8 mouse cellular contexts compared by ENCODE assay signal in genomic region chr7:132808051-132808796, GRCm38 (mm10). TPM values are rescaled to one million over a fixed set of nuclear protein-coding genes. Genes with fewer than 3 reads are reported as not detected.
DNase-seq lines count a peak whose midpoint lies in the region; ATAC-seq and TF ChIP-seq lines count a peak whose summit lies in the region.

No protein-coding gene starts in this region.

- TF ChIP-seq CTCF in cortical plate, adult 2 months (IDR thresholded peaks at IDR 0.05; ENCODE audit: extremely low read depth, insufficient read depth, low read length) = no peak

- 57% methylated on average over 7 of the region's 7 CpGs for WGBS in liver, embryonic 11.5 days
- WGBS in heart, embryonic 16.5 days = 60% methylated on average over 7 of the region's 7 CpGs
- 67% methylated on average over 7 of the region's 7 CpGs for WGBS in liver, embryonic 15.5 days (ENCODE audit: insufficient replicate concordance)

- TF ChIP-seq POLR2A in cortical plate, adult 2 months (IDR thresholded peaks at IDR 0.05; ENCODE audit: extremely low read depth, insufficient read depth, low read length) = no peak

- no peaks in the 10 kb centered on the region for H3K9me3 ChIP-seq in liver, embryonic 11.5 days (ENCODE audit: control insufficient read depth, low read length)
- H3K9me3 ChIP-seq in heart, embryonic 16.5 days (replicated peaks; ENCODE audit: control insufficient read depth, low read length) = no peaks in the 10 kb centered on the region
- no peaks in the 10 kb centered on the region for H3K9me3 ChIP-seq in liver, embryonic 15.5 days (replicated peaks)

- peaks cover 78% of the 10 kb centered on the region for H3K4me1 ChIP-seq in liver, embryonic 11.5 days (replicated peaks; ENCODE audit: control insufficient read depth, insufficient read depth, low read length)
- H3K4me1 ChIP-seq in cortical plate, adult 2 months (ENCODE audit: control insufficient read depth, insufficient read depth, low read length) = peaks cover 26% of the 10 kb centered on the region
- peaks cover 83% of the 10 kb centered on the region for H3K4me1 ChIP-seq in heart, embryonic 16.5 days (ENCODE audit: control insufficient read depth, insufficient read depth, low read length)
- peaks cover 99% of the 10 kb centered on the region for H3K4me1 ChIP-seq in liver, embryonic 15.5 days (replicated peaks)

- DNase-seq in liver, embryonic 11.5 days (ENCODE audit: low spot score) = no peak
- no peak for DNase-seq in liver
- no peak for DNase-seq in spleen, postnatal 14 days (ENCODE audit: low spot score in 2 of 2)
- DNase-seq in yolk sac, embryonic 10.5 days (ENCODE audit: low spot score) = no peak
- DNase-seq in spleen, postnatal 36 days (ENCODE audit: low spot score in 2 of 2) = no peak

- peak overlapping the region; percentile 81 for H3K27ac ChIP-seq in liver, embryonic 11.5 days (ENCODE audit: low read depth, low read length)
- H3K27ac ChIP-seq in cortical plate, adult 2 months (ENCODE audit: insufficient read depth, low read length) = peak overlapping the region; percentile 51
- peak overlapping the region; percentile 73 for H3K27ac ChIP-seq in heart, embryonic 16.5 days (ENCODE audit: low read length)
- H3K27ac ChIP-seq in liver, embryonic 15.5 days (replicated peaks) = peak overlapping the region; percentile 75

- peak overlapping the region; percentile 16; the same call in 1 of the 2 replicates for H3K4me2 ChIP-seq in liver, embryonic 11.5 days
- peak overlapping the region; percentile 42; the same call in 1 of the 2 replicates for H3K4me2 ChIP-seq in heart, embryonic 16.5 days (ENCODE audit: low read depth, low read length)
- H3K4me2 ChIP-seq in liver, embryonic 15.5 days = peak overlapping the region; percentile 45; the same call in 1 of the 2 replicates

- ATAC-seq in liver, embryonic 11.5 days (replicated peaks; ENCODE audit: low FRiP score) = no peak
- no peak for ATAC-seq in heart, embryonic 16.5 days (replicated peaks; ENCODE audit: extremely low read depth, insufficient read depth, low FRiP score)
- ATAC-seq in liver, embryonic 15.5 days (ENCODE audit: insufficient read depth) = no peak

- H3K36me3 ChIP-seq in liver, embryonic 11.5 days (ENCODE audit: control insufficient read depth, insufficient read depth, low read length) = no peaks in the 10 kb centered on the region
- H3K36me3 ChIP-seq in heart, embryonic 16.5 days (ENCODE audit: control insufficient read depth, insufficient read depth) = no peaks in the 10 kb centered on the region
- no peaks in the 10 kb centered on the region for H3K36me3 ChIP-seq in liver, embryonic 15.5 days (replicated peaks)

- no peaks in the 10 kb centered on the region for H3K27me3 ChIP-seq in liver, embryonic 11.5 days (replicated peaks; ENCODE audit: control insufficient read depth, insufficient read depth, low read length)
- H3K27me3 ChIP-seq in heart, embryonic 16.5 days (ENCODE audit: control insufficient read depth, insufficient read depth, low read length) = no peaks in the 10 kb centered on the region
- H3K27me3 ChIP-seq in liver, embryonic 15.5 days = peaks cover 4% of the 10 kb centered on the region

- H3K4me3 ChIP-seq in liver, embryonic 11.5 days (ENCODE audit: low read depth, low read length) = no peak overlapping the region
- no peak overlapping the region for H3K4me3 ChIP-seq in cortical plate, adult 2 months (ENCODE audit: insufficient read depth, low read length)
- H3K4me3 ChIP-seq in heart, embryonic 16.5 days (ENCODE audit: low read length) = no peak overlapping the region
- no peak overlapping the region for H3K4me3 ChIP-seq in liver, embryonic 15.5 days (replicated peaks)

- no peak overlapping the region; the same call in 1 of the 2 replicates for H3K9ac ChIP-seq in liver, embryonic 11.5 days (ENCODE audit: low read depth, low read length)
- peak overlapping the region; percentile 64; the same call in 1 of the 2 replicates for H3K9ac ChIP-seq in heart, embryonic 16.5 days (ENCODE audit: low read length)
- H3K9ac ChIP-seq in liver, embryonic 15.5 days = no peak overlapping the region

RNA-seq across cellular contexts. Expression of gene Fam53b, which starts 5.5 kb away (rescaled TPM):
- 20.1 and 20.4 TPM in 2 replicates for polyA plus RNA-seq in liver, embryonic 11.5 days (2014; fragmentation: Nextera tagmentation; extraction: Ambion mirVana)
- 21.4 and 21.9 TPM in 2 replicates for polyA plus RNA-seq in cortical plate, adult 2 months (2012; rRNA removed)
- polyA plus RNA-seq in heart, embryonic 16.5 days (2015; fragmentation: Nextera tagmentation; extraction: Ambion mirVana) = 16.4 and 21.8 TPM in 2 replicates
- 25.5 and 28.0 TPM in 2 replicates for polyA plus RNA-seq in liver, embryonic 15.5 days (2015; fragmentation: Nextera tagmentation; extraction: Ambion mirVana)

RNA-seq across cellular contexts. Expression of gene Eef1akmt2, which starts 44.2 kb away (rescaled TPM):
- polyA plus RNA-seq in liver, embryonic 11.5 days (2014; fragmentation: Nextera tagmentation; extraction: Ambion mirVana) = 50.4 and 54.0 TPM in 2 replicates
- polyA plus RNA-seq in cortical plate, adult 2 months (2012; rRNA removed) = 34.7 and 36.9 TPM in 2 replicates
- 35.1 and 43.0 TPM in 2 replicates for polyA plus RNA-seq in heart, embryonic 16.5 days (2015; fragmentation: Nextera tagmentation; extraction: Ambion mirVana)
- 15.6 and 17.2 TPM in 2 replicates for polyA plus RNA-seq in liver, embryonic 15.5 days (2015; fragmentation: Nextera tagmentation; extraction: Ambion mirVana)

RNA-seq across cellular contexts. Expression of gene Abraxas2, which starts 50.8 kb away (rescaled TPM):
- 26.9 and 28.5 TPM in 2 replicates for polyA plus RNA-seq in liver, embryonic 11.5 days (2014; fragmentation: Nextera tagmentation; extraction: Ambion mirVana)
- polyA plus RNA-seq in cortical plate, adult 2 months (2012; rRNA removed) = 24.0 and 25.1 TPM in 2 replicates
- 26.0 and 30.0 TPM in 2 replicates for polyA plus RNA-seq in heart, embryonic 16.5 days (2015; fragmentation: Nextera tagmentation; extraction: Ambion mirVana)
- 11.9 and 13.9 TPM in 2 replicates for polyA plus RNA-seq in liver, embryonic 15.5 days (2015; fragmentation: Nextera tagmentation; extraction: Ambion mirVana)
